Mouse (Mus musculus): ENCODE results near the gene Ghdc. TPM values are rescaled to one million over a fixed set of nuclear protein-coding genes. Genes with fewer than 3 reads are reported as not detected.
"Not testable (repeated sequence)": the region's sequence is repeated elsewhere in the genome, so short reads cannot be mapped to it uniquely, and the experiment has no call there.

Gene Ghdc
- polyA plus RNA-seq, 1 experiment = 7.2 TPM

- no peaks in the 10 kb centered on the region for H3K27me3 ChIP-seq (replicated peaks)
- H3K36me3 ChIP-seq (replicated peaks; ENCODE audit: low read length) = peaks cover 64% of the 10 kb centered on the region
- H3K9me3 ChIP-seq = peaks cover 5% of the 10 kb centered on the region; the same call in 1 of the 2 replicates
- TF ChIP-seq FLI1 (IDR thresholded peaks at IDR 0.05; ENCODE audit: low read length) (no peak), GATA1 (IDR thresholded peaks at IDR 0.05; ENCODE audit: borderline replicate concordance, low read length) (no peak)
- peaks cover 38% of the 10 kb centered on the region for H3K4me1 ChIP-seq
- H3K4me3 ChIP-seq (replicated peaks) = no peak overlapping the region
These were observed 39.8 kb upstream of the Ghdc start for GRCm38 (mm10) chr11:100810516-100810915.

DNA sequence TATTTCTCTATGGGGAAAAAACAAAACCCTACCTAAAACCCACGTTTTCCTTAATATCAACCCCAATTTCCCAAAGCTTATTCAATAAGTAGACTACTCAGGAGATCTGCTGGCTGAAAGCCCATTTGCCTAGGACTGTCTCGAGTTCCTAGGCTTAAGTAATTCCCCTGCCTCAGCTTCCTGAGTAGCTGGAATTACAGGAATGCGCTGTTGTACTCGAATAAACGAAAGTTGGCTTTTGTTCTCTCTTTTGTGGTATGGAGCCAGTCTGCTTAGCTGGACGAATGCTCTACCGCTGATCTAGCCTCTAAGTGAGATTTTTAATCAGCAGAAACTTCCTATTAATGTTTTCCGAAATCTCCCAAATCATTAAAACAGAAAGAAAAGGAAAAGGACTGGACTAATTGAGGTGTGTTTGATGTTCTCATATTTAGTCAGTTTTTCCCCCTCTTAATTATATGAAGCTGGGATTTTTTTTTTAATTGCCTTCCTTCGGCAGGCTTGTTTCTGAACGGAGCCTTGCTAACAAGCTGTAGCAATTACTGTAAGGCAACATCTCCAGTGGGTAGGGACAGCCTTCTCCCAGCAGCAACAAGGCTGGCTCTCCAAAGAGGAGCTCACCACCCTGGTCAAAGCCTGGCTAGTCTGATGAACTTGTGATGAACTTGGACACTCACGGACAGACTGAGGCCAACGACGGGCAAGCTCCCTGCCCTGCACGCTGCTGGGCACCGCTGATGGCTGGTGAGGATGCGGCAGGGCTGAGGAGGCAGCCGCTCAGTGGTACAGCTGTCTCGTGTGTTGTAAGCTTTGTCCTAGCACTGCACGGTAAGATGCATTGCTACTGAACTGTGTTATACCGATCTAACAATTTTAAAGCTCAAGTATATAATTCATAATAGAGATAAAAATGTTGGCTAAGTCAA lies 35.9 kb upstream of the Ghdc start:
- H3K4me1 ChIP-seq = peaks cover 36% of the 10 kb centered on the region
- no peaks in the 10 kb centered on the region for H3K27me3 ChIP-seq (replicated peaks)
- no peak overlapping the region for H3K4me3 ChIP-seq (replicated peaks)
- H3K9me3 ChIP-seq = peaks cover 13% of the 10 kb centered on the region
- no peak for TF ChIP-seq FLI1 (IDR thresholded peaks at IDR 0.05; ENCODE audit: low read length)
- no peak for TF ChIP-seq GATA1 (IDR thresholded peaks at IDR 0.05; ENCODE audit: borderline replicate concordance, low read length)
- peaks cover 90% of the 10 kb centered on the region for H3K36me3 ChIP-seq (replicated peaks; ENCODE audit: low read length)

- no peaks in the 10 kb centered on the region for H3K27me3 ChIP-seq (replicated peaks)
- TF ChIP-seq GATA1 (IDR thresholded peaks at IDR 0.05; ENCODE audit: borderline replicate concordance, low read length) = no peak
- no peak for TF ChIP-seq FLI1 (IDR thresholded peaks at IDR 0.05; ENCODE audit: low read length)
- H3K4me3 ChIP-seq (replicated peaks) = no peak overlapping the region
- peaks cover 36% of the 10 kb centered on the region for H3K4me1 ChIP-seq
- peaks cover 8% of the 10 kb centered on the region for H3K9me3 ChIP-seq
- H3K36me3 ChIP-seq (replicated peaks; ENCODE audit: low read length) = peaks cover 90% of the 10 kb centered on the region
These were observed 34.8 kb upstream of the Ghdc start for GRCm38 (mm10) chr11:100805535-100805934.

- Histone ChIP-seq H3K4me3 (replicated peaks) (no peak overlapping the region), H3K9me3 (peaks cover 8% of the 10 kb centered on the region), H3K4me1 (peaks cover 36% of the 10 kb centered on the region), H3K27me3 (replicated peaks) (no peaks in the 10 kb centered on the region), H3K36me3 (replicated peaks; ENCODE audit: low read length) (peaks cover 94% of the 10 kb centered on the region)
- TF ChIP-seq GATA1 (IDR thresholded peaks at IDR 0.05; ENCODE audit: borderline replicate concordance, low read length) = no peak
- TF ChIP-seq FLI1 (IDR thresholded peaks at IDR 0.05; ENCODE audit: low read length) = no peak
These were observed 33.7 kb upstream of the Ghdc start for GRCm38 (mm10) chr11:100804409-100804808.

DNA sequence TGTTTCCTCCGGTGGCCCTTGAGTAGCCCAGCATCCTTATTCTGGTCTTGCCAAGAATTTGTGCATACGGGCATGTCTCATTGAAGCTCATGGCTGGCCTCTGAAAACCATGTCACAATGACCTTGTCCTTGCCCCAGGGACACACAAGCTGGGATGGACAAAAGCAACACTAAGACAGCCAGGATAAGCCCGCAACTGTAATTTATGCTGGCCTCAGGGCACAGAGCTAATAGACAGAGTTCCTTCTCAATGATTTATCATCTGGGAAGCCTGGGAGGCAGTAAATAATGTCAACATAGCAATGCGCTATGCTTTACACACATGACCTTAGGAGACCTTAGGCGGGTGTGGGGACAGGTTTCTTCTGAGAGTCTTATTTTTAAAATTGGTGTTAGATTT lies 28.7 kb upstream of the Ghdc start:
- H3K27me3 ChIP-seq (replicated peaks) = no peaks in the 10 kb centered on the region
- H3K4me3 ChIP-seq (replicated peaks) = no peak overlapping the region
- TF ChIP-seq FLI1 (IDR thresholded peaks at IDR 0.05; ENCODE audit: low read length) = no peak
- TF ChIP-seq GATA1 (IDR thresholded peaks at IDR 0.05; ENCODE audit: borderline replicate concordance, low read length) = no peak
- peaks cover 5% of the 10 kb centered on the region for H3K9me3 ChIP-seq
- peaks cover 5% of the 10 kb centered on the region for H3K4me1 ChIP-seq
- H3K36me3 ChIP-seq (replicated peaks; ENCODE audit: low read length) = peaks cover 86% of the 10 kb centered on the region

DNA sequence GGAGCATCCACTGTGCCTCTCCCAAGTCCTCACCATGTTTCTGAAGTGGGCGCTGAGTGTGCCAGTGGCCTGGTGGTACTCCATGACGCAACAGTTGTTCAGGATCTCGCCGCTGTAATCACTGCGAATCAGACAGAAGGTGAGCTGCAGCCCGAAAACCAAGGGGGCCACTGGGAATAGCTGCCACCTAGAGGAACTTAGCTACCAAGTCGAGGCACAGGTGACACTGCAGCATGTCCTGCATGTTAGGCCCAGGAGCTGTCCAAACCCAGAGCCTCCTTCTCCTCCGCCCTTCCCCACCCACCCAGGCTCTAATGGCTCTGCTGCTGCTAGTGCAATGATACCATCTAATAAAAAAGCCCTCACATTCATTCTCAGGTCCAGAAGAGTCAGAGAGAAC lies 25.8 kb upstream of the Ghdc start:
- no peaks in the 10 kb centered on the region for H3K9me3 ChIP-seq
- no peak overlapping the region for H3K4me3 ChIP-seq (replicated peaks)
- TF ChIP-seq FLI1 (IDR thresholded peaks at IDR 0.05; ENCODE audit: low read length) (no peak), GATA1 (IDR thresholded peaks at IDR 0.05; ENCODE audit: borderline replicate concordance, low read length) (no peak)
- H3K27me3 ChIP-seq (replicated peaks) = no peaks in the 10 kb centered on the region
- H3K4me1 ChIP-seq = 0 out of 2 replicates have a peak, but pooled peaks cover 3% of the 10 kb centered on the region
- H3K36me3 ChIP-seq (replicated peaks; ENCODE audit: low read length) = peaks cover 83% of the 10 kb centered on the region

DNA sequence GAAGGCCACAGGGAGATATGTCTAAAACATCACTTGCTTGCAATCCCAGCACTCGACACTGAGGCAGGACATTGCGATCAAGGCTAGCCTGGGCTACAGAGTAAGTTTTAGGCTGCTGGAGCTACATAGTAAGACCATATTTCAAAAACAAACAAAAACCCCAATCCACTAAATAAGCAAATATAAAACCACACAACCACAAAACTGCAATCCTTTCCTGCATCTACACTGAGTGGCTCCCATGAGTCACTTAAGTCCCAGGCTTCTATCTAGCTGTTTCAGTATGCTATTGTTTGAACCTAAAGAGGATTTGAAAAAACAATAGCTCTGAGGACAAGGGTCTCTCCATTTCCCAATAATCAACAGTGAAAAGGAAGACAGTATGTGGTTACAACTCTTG lies 24.6 kb upstream of the Ghdc start:
- Histone ChIP-seq H3K9me3 (no peaks in the 10 kb centered on the region), H3K4me1 (0 out of 2 replicates have a peak, but pooled peaks cover 5% of the 10 kb centered on the region), H3K27me3 (replicated peaks) (no peaks in the 10 kb centered on the region), H3K36me3 (replicated peaks; ENCODE audit: low read length) (peaks cover 84% of the 10 kb centered on the region), H3K4me3 (replicated peaks) (no peak overlapping the region)
- TF ChIP-seq GATA1 (IDR thresholded peaks at IDR 0.05; ENCODE audit: borderline replicate concordance, low read length) (no peak), FLI1 (IDR thresholded peaks at IDR 0.05; ENCODE audit: low read length) (no peak)

- Histone ChIP-seq H3K36me3 (replicated peaks; ENCODE audit: low read length) (peaks cover 95% of the 10 kb centered on the region), H3K4me3 (replicated peaks) (no peak overlapping the region), H3K27me3 (replicated peaks) (no peaks in the 10 kb centered on the region), H3K9me3 (no peaks in the 10 kb centered on the region), H3K4me1 (0 out of 2 replicates have a peak, but pooled peaks cover 5% of the 10 kb centered on the region)
- TF ChIP-seq FLI1 (IDR thresholded peaks at IDR 0.05; ENCODE audit: low read length) (no peak), GATA1 (IDR thresholded peaks at IDR 0.05; ENCODE audit: borderline replicate concordance, low read length) (no peak)
These were observed 20.8 kb upstream of the Ghdc start for GRCm38 (mm10) chr11:100791457-100792049.

GRCm38 (mm10) chr11:100790644-100791043 lies 19.9 kb upstream of the Ghdc start:
- H3K4me1 ChIP-seq; H3K4me3 ChIP-seq (replicated peaks); H3K27me3 ChIP-seq (replicated peaks); H3K9me3 ChIP-seq: not testable (repeated sequence)
- H3K36me3 ChIP-seq (replicated peaks; ENCODE audit: low read length) = peaks cover 95% of the 10 kb centered on the region

- Histone ChIP-seq H3K9me3 (no peaks in the 10 kb centered on the region; the same call in 1 of the 2 replicates), H3K27me3 (replicated peaks) (no peaks in the 10 kb centered on the region), H3K4me1 (0 out of 2 replicates have a peak, but pooled peaks cover 5% of the 10 kb centered on the region), H3K36me3 (replicated peaks; ENCODE audit: low read length) (peaks cover 95% of the 10 kb centered on the region), H3K4me3 (replicated peaks) (no peak overlapping the region)
- TF ChIP-seq FLI1 (IDR thresholded peaks at IDR 0.05; ENCODE audit: low read length) = no peak
- no peak for TF ChIP-seq GATA1 (IDR thresholded peaks at IDR 0.05; ENCODE audit: borderline replicate concordance, low read length)
These were observed 18.9 kb upstream of the Ghdc start for GRCm38 (mm10) chr11:100789702-100790101.

Data from megakaryocyte, embryonic 14.5 days (primary cell).